Mouse (Mus musculus) cerebral cortex, adult 2 months (tissue): ENCODE data around the gene Szt2.

Source experiments
- WGBS: fragments of 180-500 bp; shearing (Covaris S2); methylation state at CpG from one replicate; pipeline ENCODE4 v1.1.7; 2018; 5-methylcytosine and 5-hydroxymethylcytosine counted together

The Szt2 gene

GRCm38 (mm10) chr4:118358159-118358895 lies 50.7 kb downstream of the Szt2 start:
- 74% methylated on average over 17 of the region's 17 CpGs for WGBS

- WGBS = 93% methylated on average over 8 of the region's 8 CpGs
Measured at GRCm38 (mm10) chr4:118357504-118357903, 51.6 kb downstream of the Szt2 start.

- 89% methylated on average over 6 of the region's 6 CpGs for WGBS
Measured at GRCm38 (mm10) chr4:118356738-118357137, 52.3 kb downstream of the Szt2 start.

- 71% methylated on average over 3 of the region's 3 CpGs for WGBS
Measured at GRCm38 (mm10) chr4:118354289-118354688, 54.8 kb downstream of the Szt2 start.

GRCm38 (mm10) chr4:118353689-118354088 lies 55.4 kb downstream of the Szt2 start:
- WGBS = 68% methylated on average over 6 of the region's 6 CpGs

GRCm38 (mm10) chr4:118351828-118352227 lies 57.2 kb downstream of the Szt2 start:
- WGBS = 50% methylated on average over 3 of the region's 3 CpGs

- WGBS = 80% methylated on average over 2 of the region's 2 CpGs
Measured at GRCm38 (mm10) chr4:118350864-118351263, 58.2 kb downstream of the Szt2 start.

GRCm38 (mm10) chr4:118347529-118348309 lies 61.4 kb downstream of the Szt2 start:
- WGBS = 66% methylated on average over 13 of the region's 13 CpGs

GRCm38 (mm10) chr4:118341447-118341846 lies 67.6 kb downstream of the Szt2 start:
- 37% methylated on average over 3 of the region's 3 CpGs for WGBS

GRCm38 (mm10) chr4:118336658-118337057 lies 72.4 kb downstream of the Szt2 start:
- 21% methylated on average over 7 of the region's 7 CpGs for WGBS

GRCm38 (mm10) chr4:118335991-118336390 lies 73.1 kb downstream of the Szt2 start:
- 85% methylated on average over 4 of the region's 4 CpGs for WGBS

GRCm38 (mm10) chr4:118331777-118332176 lies 77.3 kb downstream of the Szt2 start:
- WGBS = 74% methylated on average over 4 of the region's 4 CpGs

GRCm38 (mm10) chr4:118326476-118326875 lies 82.6 kb downstream of the Szt2 start:
- WGBS = 85% methylated on average over 7 of the region's 7 CpGs

- WGBS = 78% methylated on average over 2 of the region's 2 CpGs
Measured at GRCm38 (mm10) chr4:118320636-118321035, 88.4 kb downstream of the Szt2 start.

- 36% methylated on average over 8 of the region's 8 CpGs for WGBS
Measured at GRCm38 (mm10) chr4:118319706-118320344, 89.2 kb downstream of the Szt2 start.

- WGBS = 91% methylated on average over 4 of the region's 4 CpGs
Measured at GRCm38 (mm10) chr4:118316662-118317061, 92.4 kb downstream of the Szt2 start.

- 64% methylated on average over 8 of the region's 8 CpGs for WGBS
Measured at GRCm38 (mm10) chr4:118315286-118315685, 93.8 kb downstream of the Szt2 start.
